Mouse (Mus musculus) midbrain, postnatal 0 days (tissue): ENCODE measurements at regions not wholly inside any gene's neighbourhood (a gene's known extent, or its start where the extent isn't known, plus 50 kb on each side); places are given as distances from the start of the nearest gene placed in this dataset.

Source experiments
- ATAC-seq: fragments of 200-750 bp; cut with Nextera tagmentation; 2 replicates; pipeline ENCODE4 v1.8.0; 2017; ENCODE audit warnings: moderate number of reproducible peaks, mild to moderate bottlenecking, moderate TSS enrichment, moderate library complexity; ENCODE audit not compliant: low FRiP score
- DNase-seq: peaks from one replicate; pipeline ENCODE4 v3.0.0-alpha.2; 2015; ENCODE audit warnings: low spot score
- H3K27ac ChIP-seq: fragments of 300-500 bp; sonication (generic); 2 replicates; pipeline ENCODE4 v1.5.1; 2014; ENCODE audit warnings: low read depth, mild to moderate bottlenecking, low read length, mixed read lengths
- H3K27me3 ChIP-seq: fragments of 300-500 bp; sonication (generic); 2 replicates; pipeline ENCODE4 v1.6.1; 2014; ENCODE audit warnings: low read length, control low read depth, mixed read lengths; ENCODE audit not compliant: insufficient read depth
- H3K36me3 ChIP-seq: fragments of 300-500 bp; sonication (generic); 2 replicates; pipeline ENCODE4 v1.6.1; 2014; ENCODE audit warnings: low read length, control low read depth, mixed read lengths; ENCODE audit not compliant: insufficient read depth
- H3K4me1 ChIP-seq: fragments of 300-500 bp; sonication (generic); 2 replicates; pipeline ENCODE4 v1.6.1; 2014; ENCODE audit warnings: mild to moderate bottlenecking, control low read depth, antibody characterized with exemption, low read length, mixed read lengths; ENCODE audit not compliant: insufficient read depth
- H3K4me2 ChIP-seq: fragments of 300-500 bp; sonication (generic); 2 replicates; pipeline ENCODE4 v1.6.1; 2014; ENCODE audit warnings: low read depth, mild to moderate bottlenecking, low read length, mixed read lengths; ENCODE audit not compliant: poor library complexity, severe bottlenecking
- H3K4me3 ChIP-seq: fragments of 300-500 bp; sonication (generic); 2 replicates; pipeline ENCODE4 v1.5.1; 2014; ENCODE audit warnings: low read depth, mild to moderate bottlenecking, low read length, moderate library complexity
- H3K9ac ChIP-seq: fragments of 300-500 bp; sonication (generic); replicated peaks from 2 replicates; pipeline ENCODE4 v1.6.1; 2014; ENCODE audit warnings: mild to moderate bottlenecking, low read length, moderate library complexity, mixed read lengths; ENCODE audit not compliant: poor library complexity, severe bottlenecking
- H3K9me3 ChIP-seq: fragments of 300-500 bp; sonication (generic); 2 replicates; pipeline ENCODE4 v1.6.1; 2016; ENCODE audit warnings: low read length, control low read depth
- CTCF ChIP-seq: IDR thresholded peaks from 2 replicates; pipeline ENCODE4 v1.5.1; 2016; ENCODE audit warnings: antibody characterized with exemption, mild to moderate bottlenecking
- WGBS: fragments of 180-500 bp; shearing (Covaris S2); extraction: QIAGEN DNeasy Blood & Tissue Kit; methylation state at CpG from one replicate; pipeline ENCODE4 v1.1.7; 2014; 5-methylcytosine and 5-hydroxymethylcytosine counted together

DNA sequence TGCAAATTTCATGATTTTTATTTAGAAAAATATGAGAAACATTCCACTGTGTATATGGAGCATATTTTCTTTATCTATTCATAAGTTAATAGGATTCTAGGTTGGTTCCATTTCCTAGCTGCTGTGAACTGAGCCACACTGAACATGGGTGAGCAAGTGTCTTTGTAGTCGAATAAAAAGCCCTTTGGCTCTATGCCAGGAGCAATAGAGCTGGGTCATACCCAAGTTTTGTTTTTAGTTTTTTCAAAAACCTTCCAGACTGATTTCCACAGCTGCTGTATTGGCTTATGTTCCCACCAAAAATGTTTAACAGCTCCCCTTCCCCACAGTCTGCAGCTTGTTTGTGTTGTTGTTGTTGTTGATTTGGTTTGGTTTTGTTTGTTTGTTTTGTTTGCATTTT is 822.5 kb downstream of the Tmem114 start:
- 21% methylated on average over 1 of the region's 1 CpGs for WGBS
- Histone ChIP-seq H3K4me3 (no peak overlapping the region), H3K4me2 (no peak overlapping the region), H3K27ac (no peak overlapping the region), H3K9ac (no peak overlapping the region), H3K27me3 (no peaks in the 10 kb centered on the region), H3K36me3 (no peaks in the 10 kb centered on the region), H3K4me1 (no peaks in the 10 kb centered on the region), H3K9me3 (no peaks in the 10 kb centered on the region)
- TF ChIP-seq CTCF = no peak
- DNase-seq (peak; percentile 59), ATAC-seq (no peak)

- DNase-seq (no peak), ATAC-seq (no peak)
- Histone ChIP-seq H3K27ac (no peak overlapping the region), H3K4me2 (no peak overlapping the region), H3K27me3 (no peaks in the 10 kb centered on the region), H3K4me3 (no peak overlapping the region), H3K9me3 (no peaks in the 10 kb centered on the region), H3K9ac (no peak overlapping the region), H3K36me3 (no peaks in the 10 kb centered on the region), H3K4me1 (peaks cover 4% of the 10 kb centered on the region; the same call in 1 of the 2 replicates)
- WGBS = 21% methylated on average over 3 of the region's 3 CpGs
- no peak for TF ChIP-seq CTCF
Measured at GRCm38 (mm10) chr16:7574879-7575278, 850.1 kb downstream of the Tmem114 start.

DNA sequence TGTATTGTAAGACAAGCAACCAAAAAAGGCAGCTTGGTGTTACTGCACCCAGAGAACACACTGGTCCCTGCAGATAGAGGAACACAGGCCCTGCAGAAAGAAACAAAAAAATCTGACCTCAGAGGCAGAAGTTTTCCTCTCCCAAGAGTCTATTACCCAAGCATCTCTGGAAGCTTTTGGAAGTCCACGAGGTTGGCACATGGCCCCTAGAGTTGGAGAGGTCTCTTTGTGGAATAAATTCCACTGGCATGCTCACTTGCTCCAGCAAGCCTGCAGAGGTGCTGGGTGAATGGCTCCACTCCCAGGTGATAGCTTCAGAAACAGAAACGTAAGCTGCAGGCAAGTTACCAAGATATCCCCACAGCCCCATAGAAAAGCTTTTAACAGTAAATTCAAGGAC is 864.1 kb downstream of the Tmem114 start:
- no peak overlapping the region for H3K4me3 ChIP-seq
- no peaks in the 10 kb centered on the region for H3K27me3 ChIP-seq
- no peak for TF ChIP-seq CTCF
- H3K9ac ChIP-seq = no peak overlapping the region
- DNase-seq = no peak
- H3K4me1 ChIP-seq = no peaks in the 10 kb centered on the region
- no peak overlapping the region for H3K27ac ChIP-seq
- H3K4me2 ChIP-seq = no peak overlapping the region
- no peaks in the 10 kb centered on the region for H3K9me3 ChIP-seq
- 60% methylated on average over 2 of the region's 2 CpGs for WGBS
- no peak for ATAC-seq
- no peaks in the 10 kb centered on the region for H3K36me3 ChIP-seq

GRCm38 (mm10) chr16:7559177-7559576 is 865.8 kb downstream of the Tmem114 start:
- no peaks in the 10 kb centered on the region for H3K36me3 ChIP-seq
- H3K9ac ChIP-seq = no peak overlapping the region
- no peak overlapping the region for H3K4me3 ChIP-seq
- no peaks in the 10 kb centered on the region for H3K9me3 ChIP-seq
- no peak overlapping the region for H3K27ac ChIP-seq
- no peaks in the 10 kb centered on the region for H3K27me3 ChIP-seq
- DNase-seq (no peak), ATAC-seq (no peak)
- H3K4me2 ChIP-seq = no peak overlapping the region
- 100% methylated on average over 1 of the region's 1 CpGs for WGBS
- TF ChIP-seq CTCF = no peak
- H3K4me1 ChIP-seq = no peaks in the 10 kb centered on the region

GRCm38 (mm10) chr16:7558637-7559036 is 866.3 kb downstream of the Tmem114 start:
- Histone ChIP-seq H3K9ac (no peak overlapping the region), H3K4me2 (no peak overlapping the region), H3K27me3 (no peaks in the 10 kb centered on the region), H3K9me3 (no peaks in the 10 kb centered on the region), H3K4me1 (no peaks in the 10 kb centered on the region), H3K27ac (no peak overlapping the region), H3K4me3 (no peak overlapping the region), H3K36me3 (no peaks in the 10 kb centered on the region)
- DNase-seq (no peak), ATAC-seq (no peak)
- TF ChIP-seq CTCF = no peak
- WGBS = 89% methylated on average over 1 of the region's 1 CpGs

- no peaks in the 10 kb centered on the region for H3K4me1 ChIP-seq
- TF ChIP-seq CTCF = no peak
- no peak for ATAC-seq
- no peak overlapping the region for H3K9ac ChIP-seq
- H3K4me3 ChIP-seq = no peak overlapping the region
- no peaks in the 10 kb centered on the region for H3K9me3 ChIP-seq
- no peaks in the 10 kb centered on the region for H3K27me3 ChIP-seq
- no peak overlapping the region for H3K4me2 ChIP-seq
- no peaks in the 10 kb centered on the region for H3K36me3 ChIP-seq
- no peak overlapping the region for H3K27ac ChIP-seq
- no peak for DNase-seq
- 83% methylated on average over 9 of the region's 9 CpGs for WGBS
Measured at GRCm38 (mm10) chr16:7555911-7556310, 869.0 kb downstream of the Tmem114 start.
